Mouse (Mus musculus) embryonic fibroblast, embryonic 13.5 days (primary cell): ENCODE data around the gene Rbfox3.

Experiments used
- CTCF ChIP-seq: IDR thresholded peaks from 2 replicates; pipeline ENCODE4 v1.5.1; 2011; ENCODE audit warnings: mild to moderate bottlenecking, control low read depth, low read length, moderate library complexity, borderline replicate concordance; ENCODE audit not compliant: insufficient read depth
- POLR2A ChIP-seq: IDR thresholded peaks from 2 replicates; pipeline ENCODE4 v1.6.1; 2011; ENCODE audit warnings: low read depth, mild to moderate bottlenecking, control low read depth, low read length, moderate library complexity

DNA sequence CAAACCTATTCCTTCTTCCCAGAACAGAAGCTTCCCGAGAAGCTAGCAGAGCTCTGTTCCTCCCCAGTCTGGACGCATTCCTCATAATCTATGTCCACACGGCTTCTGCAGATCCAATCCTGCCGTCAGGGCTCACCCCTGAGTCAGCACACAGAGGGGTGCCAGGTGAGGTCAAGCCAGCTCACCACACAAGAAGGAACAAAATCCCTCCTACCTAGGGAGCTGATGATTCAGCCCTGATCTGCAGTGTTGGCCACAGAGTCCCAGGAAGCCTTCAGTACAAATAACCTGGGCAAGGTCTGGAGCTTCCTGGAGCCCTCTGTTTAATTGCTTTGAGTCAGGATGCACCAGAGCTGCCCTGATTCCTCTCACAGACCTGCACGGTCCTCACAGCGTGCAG, 60.0 kb downstream of the Rbfox3 start:
- no peak for TF ChIP-seq CTCF
- no peak for TF ChIP-seq POLR2A
